Mouse (Mus musculus) G1E (cell line): ENCODE measurements at regions not wholly inside any gene's neighbourhood (a gene's known extent, or its start where the extent isn't known, plus 50 kb on each side); places are given as distances from the start of the nearest gene placed in this dataset.

Experiments used
- CTCF ChIP-seq: IDR thresholded peaks from 2 replicates; pipeline ENCODE4 v1.5.1; 2012; ENCODE audit warnings: low read depth, low read length, inconsistent platforms, mixed read lengths
- TAL1 ChIP-seq: conservative IDR thresholded peaks from 2 replicates; pipeline ENCODE4 v1.6.1; 2012; ENCODE audit warnings: low read depth, low read length, inconsistent platforms, mixed read lengths

GRCm38 (mm10) chr9:122678001-122678696, 69.0 kb upstream of the Topaz1 start:
- no peak for TF ChIP-seq CTCF
- no peak for TF ChIP-seq TAL1
